In genomic region chrX:159840225-159840624, GRCm38 (mm10) we compare ENCODE assay signal across 20 mouse cellular contexts.
DNase-seq lines count a peak whose midpoint lies in the region; ATAC-seq lines count a peak whose summit lies in the region.
"Had no signal": no experiment of that assay in that cellular context is flagged by ENCODE, and none has a peak within 500 bp of the region (broad histone marks: within the 10 kb centered on the region; RNA-seq: fewer than 3 reads in every experiment).

No protein-coding gene starts in this region.

- no peak overlapping the region for H3K27ac ChIP-seq in heart, embryonic 11.5 days (ENCODE audit: low read depth, low read length)
- H3K27ac ChIP-seq: forebrain, embryonic 15.5 days; hindbrain, embryonic 15.5 days; kidney, postnatal 0 days; left cerebral cortex, adult 2 months; liver, embryonic 14.5 days had no signal

- peak; percentile 91 for DNase-seq in heart, adult 11 months
- DNase-seq in 3134 (ENCODE audit: extremely low read depth, insufficient read length, low spot score), result peak; percentile 56
- DNase-seq in brain, adult 2 months (ENCODE audit: low read depth, low spot score), result peak; percentile 18
- DNase-seq in large intestine, adult 2 months (ENCODE audit: low read depth, low spot score), result peak; percentile 22
- no peak for DNase-seq in cerebellum, postnatal 10 days
- no peak for DNase-seq in natural killer cell, adult 2 months (ENCODE audit: low spot score in 2 of 2)
- DNase-seq in right cerebral cortex, adult 18-20 months, result no peak
- DNase-seq: cerebellum, postnatal 14 days; lung, postnatal 4 days; retina, postnatal 1 day; thymus, adult 18-20 months had no signal

- no peak overlapping the region for H3K4me2 ChIP-seq in heart, embryonic 11.5 days
- H3K4me2 ChIP-seq: forebrain, embryonic 15.5 days; hindbrain, embryonic 15.5 days; midbrain, embryonic 11.5 days had no signal

- no peak overlapping the region for H3K9ac ChIP-seq in heart, embryonic 11.5 days (ENCODE audit: low read depth, low read length)
- H3K9ac ChIP-seq: forebrain, embryonic 15.5 days; hindbrain, embryonic 15.5 days; liver, embryonic 14.5 days had no signal

- no peaks in the 10 kb centered on the region for H3K36me3 ChIP-seq in heart, embryonic 11.5 days (ENCODE audit: control insufficient read depth, insufficient read depth, low read length)
- H3K36me3 ChIP-seq: forebrain, embryonic 15.5 days; hindbrain, embryonic 15.5 days had no signal

- no peak overlapping the region for H3K4me3 ChIP-seq in heart, embryonic 11.5 days (ENCODE audit: low read depth, low read length)
- H3K4me3 ChIP-seq: erythroblast, embryonic 14.5 days; forebrain, embryonic 15.5 days; hindbrain, embryonic 15.5 days; left cerebral cortex, adult 2 months had no signal

- WGBS in heart, embryonic 11.5 days (ENCODE audit: insufficient replicate concordance), result 52% methylated on average over 7 of the region's 7 CpGs
- WGBS in large intestine, adult 2 months, result 34% methylated on average over 7 of the region's 7 CpGs

- ATAC-seq in heart, embryonic 11.5 days (replicated peaks; ENCODE audit: insufficient number of reproducible peaks, low FRiP score, low TSS enrichment), result no peak
- ATAC-seq: forebrain, embryonic 15.5 days; intestine, embryonic 16.5 days had no signal

- H3K4me1 ChIP-seq in heart, embryonic 11.5 days (ENCODE audit: control insufficient read depth, insufficient read depth, low read length), result no peaks in the 10 kb centered on the region; the same call in 1 of the 2 replicates
- H3K4me1 ChIP-seq: hindbrain, embryonic 15.5 days had no signal

- no peaks in the 10 kb centered on the region for H3K27me3 ChIP-seq in heart, embryonic 11.5 days (ENCODE audit: control insufficient read depth, insufficient read depth, low read length)
- H3K27me3 ChIP-seq: forebrain, embryonic 15.5 days had no signal

- H3K9me3 ChIP-seq in heart, embryonic 11.5 days (replicated peaks; ENCODE audit: control insufficient read depth, low read length), result no peaks in the 10 kb centered on the region
- H3K9me3 ChIP-seq: forebrain, embryonic 15.5 days; hindbrain, embryonic 15.5 days had no signal

Comparison
In these comparisons a context has a peak if more than half of its experiments do, and no peak if none do; other contexts are left out.
1. DNase-seq: peak in heart, adult 11 months (single experiment), 3134 (single experiment), brain, adult 2 months (single experiment) and large intestine, adult 2 months (single experiment); none in cerebellum, postnatal 10 days (0 of 2), natural killer cell, adult 2 months (0 of 2) and right cerebral cortex, adult 18-20 months (single experiment).